Mouse (Mus musculus) midbrain, embryonic 14.5 days (tissue): ENCODE data around the gene Olfr648. TPM values are rescaled to one million over a fixed set of nuclear protein-coding genes. Genes with fewer than 3 reads are reported as not detected.

Source experiments
- ATAC-seq: fragments of 200-750 bp; cut with Nextera tagmentation; 2 replicates; pipeline ENCODE4 v1.8.0; 2017; ENCODE audit warnings: moderate number of reproducible peaks, moderate library complexity; ENCODE audit not compliant: low FRiP score, low TSS enrichment
- DNase-seq: peaks from one replicate; pipeline ENCODE4 v3.0.0-alpha.2; 2015
- H3K27ac ChIP-seq: fragments of 300-500 bp; sonication (generic); replicated peaks from 2 replicates; pipeline ENCODE4 v1.5.1; 2014; ENCODE audit warnings: mild to moderate bottlenecking, low read depth, low read length, moderate library complexity
- H3K27me3 ChIP-seq: fragments of 300-500 bp; sonication (generic); 2 replicates; pipeline ENCODE4 v1.6.1; 2014; ENCODE audit warnings: low read length, control low read depth, mixed read lengths; ENCODE audit not compliant: control insufficient read depth, insufficient read depth
- H3K36me3 ChIP-seq: fragments of 300-500 bp; sonication (generic); 2 replicates; pipeline ENCODE4 v1.6.1; 2014; ENCODE audit warnings: low read length, control low read depth; ENCODE audit not compliant: control insufficient read depth, insufficient read depth
- H3K4me1 ChIP-seq: fragments of 300-500 bp; sonication (generic); 2 replicates; pipeline ENCODE4 v1.6.1; 2014; ENCODE audit warnings: mild to moderate bottlenecking, antibody characterized with exemption, low read length, control low read depth; ENCODE audit not compliant: control insufficient read depth, insufficient read depth
- H3K4me2 ChIP-seq: fragments of 300-500 bp; sonication (generic); 2 replicates; pipeline ENCODE4 v1.6.1; 2014; ENCODE audit warnings: mild to moderate bottlenecking, low read length, moderate library complexity
- H3K4me3 ChIP-seq: fragments of 300-500 bp; sonication (generic); replicated peaks from 2 replicates; pipeline ENCODE4 v1.5.1; 2014; ENCODE audit warnings: low read depth, low read length
- H3K9ac ChIP-seq: fragments of 300-500 bp; sonication (generic); replicated peaks from 2 replicates; pipeline ENCODE4 v1.6.1; 2014; ENCODE audit warnings: mild to moderate bottlenecking, low read length, moderate library complexity
- H3K9me3 ChIP-seq: fragments of 300-500 bp; sonication (generic); 2 replicates; pipeline ENCODE4 v1.6.1; 2016; ENCODE audit warnings: low read length, control low read depth, mixed read lengths; ENCODE audit not compliant: control insufficient read depth
- WGBS: fragments of 180-500 bp; shearing (Covaris S2); extraction: QIAGEN DNeasy Blood & Tissue Kit; methylation state at CpG from one replicate; pipeline ENCODE4 v1.1.7; 2014; 5-methylcytosine and 5-hydroxymethylcytosine counted together
- polyA plus RNA-seq: library from polyadenylated mRNA; unstranded; fragments of >200 nt; fragmentation: Nextera tagmentation; extraction: Ambion mirVana; gene quantifications from 2 replicates; pipeline ENCODE4 v1.2.1, GENCODE M21; 2014

Gene Olfr648
- polyA plus RNA-seq, 1 experiment from 2014 or later, result 0.74 TPM

DNA sequence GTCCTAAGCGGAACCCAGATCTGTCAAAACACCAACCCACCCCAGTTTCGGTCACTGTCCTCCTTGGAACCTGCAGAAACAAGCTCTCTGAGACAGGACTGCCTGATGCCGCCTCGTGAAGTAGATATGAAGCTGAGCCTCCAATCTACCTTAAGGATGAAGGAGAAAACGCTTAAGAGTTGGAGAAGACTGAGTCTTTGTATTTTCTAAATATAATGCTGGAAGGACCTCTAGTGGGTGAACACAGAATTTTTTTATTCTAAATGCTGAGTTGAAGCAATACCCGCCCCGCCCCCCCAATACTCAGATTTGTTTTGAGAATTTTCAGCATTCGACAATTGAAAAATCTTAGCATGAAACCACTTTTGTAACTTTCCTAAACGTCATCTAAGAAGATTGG, 8.1 kb upstream of the Olfr648 start:
- Histone ChIP-seq H3K27ac (no peak overlapping the region), H3K4me2 (no peak overlapping the region), H3K27me3 (no peaks in the 10 kb centered on the region), H3K4me1 (no peaks in the 10 kb centered on the region), H3K9me3 (no peaks in the 10 kb centered on the region), H3K4me3 (no peak overlapping the region), H3K36me3 (no peaks in the 10 kb centered on the region), H3K9ac (no peak overlapping the region)
- WGBS, result 68% methylated on average over 9 of the region's 9 CpGs
- ATAC-seq (no peak), DNase-seq (no peak)

DNA sequence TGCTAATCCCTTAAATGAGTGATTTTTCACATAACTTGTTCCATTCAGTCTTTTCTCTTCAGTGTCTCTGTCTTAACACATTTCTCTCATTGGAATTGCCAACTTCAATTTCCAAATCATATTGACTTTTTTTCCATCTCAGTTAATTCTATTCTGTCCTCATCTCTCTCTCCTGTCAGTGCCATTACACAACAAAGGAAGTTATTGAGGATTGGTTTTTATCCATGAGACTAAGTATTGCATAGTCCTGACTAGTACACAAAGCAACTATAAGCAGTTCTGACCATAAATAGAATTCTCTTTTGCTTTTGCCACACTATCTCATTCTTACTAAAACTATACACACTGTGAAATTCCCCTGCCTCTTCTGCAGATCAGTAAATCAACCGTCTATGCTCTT, 4.1 kb downstream of the Olfr648 start:
- 79% methylated on average over 1 of the region's 1 CpGs for WGBS
- ATAC-seq, result no peak

DNA sequence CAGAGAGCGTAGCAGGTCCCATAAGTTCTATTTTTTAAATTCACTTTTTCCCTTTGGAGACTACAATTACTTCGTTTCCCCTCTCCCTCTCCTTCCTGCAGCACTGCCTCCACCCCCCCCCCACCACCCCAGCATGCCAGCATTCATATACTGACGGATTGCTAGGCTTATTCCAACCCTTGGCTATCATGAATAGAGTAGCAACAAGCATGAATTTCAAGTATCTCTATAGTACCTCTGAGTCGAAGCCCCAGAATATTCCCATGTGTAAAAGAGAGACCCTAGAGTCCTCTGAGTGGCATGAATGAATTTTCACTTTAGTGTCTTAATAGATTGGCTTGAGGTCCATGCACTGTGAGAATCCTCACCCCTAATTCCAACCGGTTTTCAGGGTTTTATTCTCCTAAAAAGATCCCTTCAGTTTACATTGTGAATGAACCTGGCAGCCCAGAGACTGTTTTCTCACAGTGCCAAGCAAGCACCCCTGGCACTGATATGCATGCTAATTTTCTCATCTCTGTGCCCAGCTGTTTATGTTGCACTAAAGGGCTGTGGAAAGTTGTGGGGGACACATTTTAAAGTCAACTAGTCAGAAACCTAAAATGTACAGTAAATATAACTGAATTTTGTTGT, 4.7 kb downstream of the Olfr648 start:
- Histone ChIP-seq H3K9me3 (no peaks in the 10 kb centered on the region), H3K9ac (no peak overlapping the region), H3K4me2 (no peak overlapping the region), H3K27me3 (no peaks in the 10 kb centered on the region), H3K4me3 (no peak overlapping the region), H3K4me1 (no peaks in the 10 kb centered on the region), H3K27ac (no peak overlapping the region), H3K36me3 (no peaks in the 10 kb centered on the region)
- WGBS, result 66% methylated on average over 5 of the region's 5 CpGs
- DNase-seq (no peak), ATAC-seq (no peak)

More for the DNA sequence above, 4.1 kb downstream of the Olfr648 start:
- no peak overlapping the region for H3K9ac ChIP-seq
- no peaks in the 10 kb centered on the region for H3K9me3 ChIP-seq
- no peak for DNase-seq
- no peaks in the 10 kb centered on the region for H3K27me3 ChIP-seq
- H3K4me2 ChIP-seq, result no peak overlapping the region
- no peaks in the 10 kb centered on the region for H3K4me1 ChIP-seq
- no peaks in the 10 kb centered on the region for H3K36me3 ChIP-seq
- H3K27ac ChIP-seq, result no peak overlapping the region
- H3K4me3 ChIP-seq, result no peak overlapping the region

DNA sequence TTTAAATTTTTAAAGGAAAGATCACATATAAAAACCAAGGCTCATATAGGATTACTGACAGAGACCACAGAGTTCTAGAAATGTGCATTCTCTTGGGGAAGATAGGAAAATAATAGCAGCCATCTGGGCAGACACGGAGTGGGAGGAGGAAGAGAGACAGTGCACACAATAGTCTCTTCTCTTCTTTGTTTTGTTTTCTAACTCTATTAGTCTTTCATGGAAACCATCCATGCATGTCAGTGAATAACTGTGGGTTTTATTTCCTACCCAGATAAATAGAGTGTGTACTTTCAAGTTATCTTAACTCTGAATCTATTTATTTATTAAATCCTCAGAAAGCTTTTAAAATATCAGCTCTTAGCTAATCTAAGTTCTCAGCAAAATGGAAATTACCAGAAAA, 8.1 kb downstream of the Olfr648 start:
- Histone ChIP-seq H3K9ac (no peak overlapping the region), H3K4me3 (no peak overlapping the region), H3K4me2 (no peak overlapping the region), H3K27ac (no peak overlapping the region), H3K4me1 (no peaks in the 10 kb centered on the region), H3K9me3 (no peaks in the 10 kb centered on the region), H3K27me3 (no peaks in the 10 kb centered on the region), H3K36me3 (no peaks in the 10 kb centered on the region)
- ATAC-seq (no peak), DNase-seq (no peak)
- WGBS, result 9% methylated on average over 1 of the region's 1 CpGs

DNA sequence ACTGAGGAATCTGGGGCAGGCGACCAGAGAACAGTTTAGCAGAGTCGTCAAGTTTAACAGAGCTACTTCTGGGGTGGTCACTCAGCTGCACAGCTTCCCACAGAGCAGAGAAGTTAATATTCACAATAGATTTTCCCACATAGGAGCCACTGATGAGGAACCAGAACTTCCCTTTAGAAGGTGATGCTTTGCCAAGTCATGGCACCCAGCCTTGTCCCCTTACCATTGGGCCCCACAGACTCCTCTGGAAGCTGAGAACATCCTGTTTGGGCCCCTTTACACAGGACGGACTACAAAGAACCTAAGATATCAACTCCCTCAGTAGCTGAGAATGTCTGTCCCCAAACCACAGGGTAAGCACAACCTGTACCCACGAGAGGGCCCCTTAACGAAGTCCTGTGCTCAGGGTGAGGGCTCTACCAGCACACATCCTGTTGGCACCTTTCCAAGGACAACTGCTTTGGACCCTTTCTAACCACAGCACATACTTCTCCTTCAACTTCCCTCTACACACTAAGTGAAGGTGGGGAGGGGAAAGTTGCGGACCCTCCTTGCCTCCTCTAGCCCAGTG, 13.5 kb downstream of the Olfr648 start:
- H3K27me3 ChIP-seq, result no peaks in the 10 kb centered on the region
- no peaks in the 10 kb centered on the region for H3K9me3 ChIP-seq
- H3K4me1 ChIP-seq, result no peaks in the 10 kb centered on the region
- H3K4me3 ChIP-seq, result no peak overlapping the region
- WGBS, result 85% methylated on average over 6 of the region's 6 CpGs
- H3K27ac ChIP-seq, result no peak overlapping the region
- H3K9ac ChIP-seq, result no peak overlapping the region
- no peaks in the 10 kb centered on the region for H3K36me3 ChIP-seq
- ATAC-seq, result no peak
- H3K4me2 ChIP-seq, result no peak overlapping the region
- DNase-seq, result no peak

DNA sequence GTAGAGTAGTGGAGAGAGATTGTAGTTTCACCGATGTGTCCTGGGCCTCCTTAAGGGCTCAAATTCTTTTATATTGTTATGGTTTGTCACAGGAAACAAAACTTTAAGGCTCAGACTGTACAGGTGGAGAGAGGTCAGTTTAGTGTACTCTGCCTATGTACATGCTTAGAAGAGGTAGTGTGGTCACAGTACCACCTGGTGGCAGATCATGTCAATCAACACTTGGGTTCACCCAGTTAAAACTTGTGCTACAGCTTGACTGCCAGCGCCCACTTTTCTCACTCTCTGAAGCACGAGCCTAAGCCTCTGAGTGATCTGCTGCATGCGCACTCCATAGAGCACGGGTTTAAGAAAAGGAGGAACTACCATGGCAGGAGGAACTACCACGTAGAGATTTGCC, 16.1 kb downstream of the Olfr648 start:
- 86% methylated on average over 6 of the region's 6 CpGs for WGBS
- no peaks in the 10 kb centered on the region for H3K27me3 ChIP-seq
- no peaks in the 10 kb centered on the region for H3K4me1 ChIP-seq
- no peak overlapping the region for H3K4me3 ChIP-seq
- DNase-seq (no peak), ATAC-seq (no peak)
- H3K9me3 ChIP-seq, result no peaks in the 10 kb centered on the region
- H3K4me2 ChIP-seq, result no peak overlapping the region
- H3K9ac ChIP-seq, result no peak overlapping the region
- no peaks in the 10 kb centered on the region for H3K36me3 ChIP-seq
- no peak overlapping the region for H3K27ac ChIP-seq

DNA sequence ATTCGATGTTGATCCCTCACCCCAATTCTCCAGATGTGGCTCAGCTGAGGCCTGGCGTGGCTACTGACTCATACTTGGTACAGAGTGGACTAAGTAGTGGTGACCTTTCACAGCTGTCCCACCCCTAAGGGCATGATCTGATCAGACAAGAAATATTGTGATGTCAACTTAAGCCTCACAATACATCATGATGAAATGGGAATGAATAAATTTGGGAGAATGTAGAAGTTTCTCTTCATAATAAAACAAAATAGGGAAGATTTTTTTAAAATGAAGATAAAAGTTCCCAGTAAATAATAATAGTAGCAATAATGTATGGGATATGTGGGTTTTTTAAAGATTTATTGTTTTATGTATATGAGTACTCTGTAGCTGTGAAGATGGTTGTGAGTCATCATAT, 32.7 kb downstream of the Olfr648 start, which contains the start of gene Ubqlnl:
Ubqlnl (minus strand) TSS at position 101 of the 400 bp plus-strand sequence.
- H3K4me2 ChIP-seq, result no peak within 1 kb of the TSS
- no peak for DNase-seq
- no peaks in the 10 kb centered on the region for H3K4me1 ChIP-seq
- H3K27ac ChIP-seq, result no peak within 1 kb of the TSS
- no peak within 1 kb of the TSS for H3K4me3 ChIP-seq
- no peak for ATAC-seq
- WGBS, result 90% methylated on average over 2 of the region's 2 CpGs
- no peaks in the 10 kb centered on the region for H3K27me3 ChIP-seq
- H3K36me3 ChIP-seq, result no peaks in the 10 kb centered on the region
- H3K9me3 ChIP-seq, result no peaks in the 10 kb centered on the region
- H3K9ac ChIP-seq, result no peak within 1 kb of the TSS

DNA sequence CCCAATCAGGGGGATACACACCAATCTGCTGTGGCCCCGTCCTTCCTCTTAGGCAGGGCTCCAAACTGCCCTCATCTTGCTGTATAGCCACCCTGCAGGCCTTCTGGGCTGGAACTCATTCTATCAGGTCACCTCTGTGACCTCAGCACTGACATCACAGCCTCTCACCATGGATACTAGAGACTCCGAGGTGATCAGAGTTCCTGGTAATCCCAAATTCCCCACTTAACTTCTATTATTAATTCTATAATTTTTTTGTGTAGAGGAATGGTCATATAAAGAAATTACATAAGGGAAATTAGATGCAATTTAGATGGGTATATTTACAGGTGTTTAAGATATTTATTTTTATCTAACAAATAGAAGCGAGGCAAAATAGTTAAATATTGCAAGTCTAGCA, 40.0 kb downstream of the Olfr648 start, which contains the start of gene Ubqln3:
Ubqln3 (minus strand) TSS at position 101 of the 400 bp plus-strand sequence.
- no peak for ATAC-seq
- 73% methylated on average over 3 of the region's 3 CpGs for WGBS

DNA sequence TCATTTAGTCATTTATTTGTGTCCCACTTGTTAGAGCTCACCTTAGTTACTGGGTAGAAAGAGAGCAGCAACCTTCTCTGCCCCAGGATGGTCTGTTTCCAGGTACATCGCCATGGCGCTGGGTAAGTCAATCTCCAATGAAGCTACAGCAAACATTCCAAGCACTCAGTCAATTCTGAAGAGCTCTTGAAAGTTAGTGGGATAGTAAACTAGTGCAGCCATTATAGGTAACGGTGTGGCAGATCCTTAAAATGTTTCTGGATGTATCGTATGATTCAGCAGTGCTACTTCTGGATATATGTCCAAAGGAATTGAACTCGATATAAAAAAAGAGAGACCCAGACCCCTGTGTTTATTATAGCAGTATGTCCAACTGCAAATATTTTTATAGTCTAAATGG, 45.9 kb downstream of the Olfr648 start, which contains the start of gene Olfr643:
Olfr643 (minus strand) TSS at position 101 of the 400 bp plus-strand sequence.
- ATAC-seq (no peak), DNase-seq (no peak)
- Histone ChIP-seq H3K27me3 (no peaks in the 10 kb centered on the region), H3K4me2 (no peak within 1 kb of the TSS), H3K36me3 (no peaks in the 10 kb centered on the region), H3K4me1 (no peaks in the 10 kb centered on the region), H3K9ac (no peak within 1 kb of the TSS), H3K4me3 (no peak within 1 kb of the TSS), H3K27ac (no peak within 1 kb of the TSS), H3K9me3 (no peaks in the 10 kb centered on the region)
- 90% methylated on average over 5 of the region's 5 CpGs for WGBS

More for the DNA sequence above, 40.0 kb downstream of the Olfr648 start, which contains the start of gene Ubqln3:
- Histone ChIP-seq H3K4me3 (no peak within 1 kb of the TSS), H3K27ac (no peak within 1 kb of the TSS), H3K36me3 (no peaks in the 10 kb centered on the region), H3K9ac (no peak within 1 kb of the TSS), H3K27me3 (no peaks in the 10 kb centered on the region), H3K4me1 (no peaks in the 10 kb centered on the region), H3K9me3 (no peaks in the 10 kb centered on the region), H3K4me2 (no peak within 1 kb of the TSS)
- DNase-seq, result no peak
